Mouse (Mus musculus) limb, embryonic 13.5 days (tissue): Measurements from ENCODE around the gene Ankrd17. TPM values are rescaled to one million over a fixed set of nuclear protein-coding genes. Genes with fewer than 3 reads are reported as not detected.

Experiments
- ATAC-seq: fragments of 200-750 bp; cut with Nextera tagmentation; 2 replicates; pipeline ENCODE4 v1.8.0; 2017; ENCODE audit warnings: low read depth, moderate number of reproducible peaks, moderate TSS enrichment; ENCODE audit not compliant: low FRiP score
- H3K27ac ChIP-seq: fragments of 300-500 bp; sonication (generic); 2 replicates; pipeline ENCODE4 v1.5.1; 2015; ENCODE audit warnings: inconsistent platforms, mild to moderate bottlenecking, moderate library complexity
- H3K27me3 ChIP-seq: fragments of 300-500 bp; sonication (generic); 2 replicates; pipeline ENCODE4 v1.6.1; 2015; ENCODE audit warnings: mild to moderate bottlenecking, inconsistent platforms
- H3K36me3 ChIP-seq: fragments of 300-500 bp; sonication (generic); 2 replicates; pipeline ENCODE4 v1.6.1; 2015; ENCODE audit warnings: inconsistent platforms, mild to moderate bottlenecking, moderate library complexity
- H3K4me1 ChIP-seq: fragments of 300-500 bp; sonication (generic); 2 replicates; pipeline ENCODE4 v1.6.1; 2015; ENCODE audit warnings: inconsistent platforms
- H3K4me2 ChIP-seq: fragments of 300-500 bp; sonication (generic); replicated peaks from 2 replicates; pipeline ENCODE4 v1.6.1; 2015; ENCODE audit warnings: inconsistent platforms, mild to moderate bottlenecking, moderate library complexity
- H3K4me3 ChIP-seq: fragments of 300-500 bp; sonication (generic); 2 replicates; pipeline ENCODE4 v1.5.1; 2015; ENCODE audit warnings: moderate library complexity, mild to moderate bottlenecking, inconsistent platforms
- H3K9ac ChIP-seq: fragments of 300-500 bp; sonication (generic); 2 replicates; pipeline ENCODE4 v1.6.1; 2015; ENCODE audit warnings: mild to moderate bottlenecking, inconsistent platforms
- H3K9me3 ChIP-seq: fragments of 300-500 bp; sonication (generic); 2 replicates; pipeline ENCODE4 v1.6.1; 2016; ENCODE audit warnings: inconsistent platforms
- WGBS: fragments of 180-500 bp; shearing (Covaris S2); methylation state at CpG from one replicate; pipeline ENCODE4 v1.1.7; 2015; 5-methylcytosine and 5-hydroxymethylcytosine counted together
- polyA plus RNA-seq: library from polyadenylated mRNA; unstranded; fragments of >200 nt; fragmentation: Nextera tagmentation; extraction: Ambion mirVana; gene quantifications from 2 replicates; pipeline ENCODE4 v1.2.1, GENCODE M21; 2015

Gene Ankrd17
- polyA plus RNA-seq, 1 experiment from 2014 or later: 25.0 TPM

- peak overlapping the region; percentile 77 for H3K4me2 ChIP-seq
- H3K9ac ChIP-seq: peak overlapping the region; percentile 98
- no peaks in the 10 kb centered on the region for H3K36me3 ChIP-seq
- H3K4me3 ChIP-seq: peak overlapping the region; percentile 93
- H3K27ac ChIP-seq: peak overlapping the region; percentile 100
- H3K4me1 ChIP-seq: peaks cover 21% of the 10 kb centered on the region
- no peaks in the 10 kb centered on the region for H3K27me3 ChIP-seq
- no peaks in the 10 kb centered on the region for H3K9me3 ChIP-seq
- ATAC-seq: peak; percentile 6
- WGBS: 0% methylated on average over 56 of the region's 61 CpGs
These were observed 1.0 kb downstream of the Ankrd17 start for GRCm38 (mm10) chr5:90365141-90365951.

DNA sequence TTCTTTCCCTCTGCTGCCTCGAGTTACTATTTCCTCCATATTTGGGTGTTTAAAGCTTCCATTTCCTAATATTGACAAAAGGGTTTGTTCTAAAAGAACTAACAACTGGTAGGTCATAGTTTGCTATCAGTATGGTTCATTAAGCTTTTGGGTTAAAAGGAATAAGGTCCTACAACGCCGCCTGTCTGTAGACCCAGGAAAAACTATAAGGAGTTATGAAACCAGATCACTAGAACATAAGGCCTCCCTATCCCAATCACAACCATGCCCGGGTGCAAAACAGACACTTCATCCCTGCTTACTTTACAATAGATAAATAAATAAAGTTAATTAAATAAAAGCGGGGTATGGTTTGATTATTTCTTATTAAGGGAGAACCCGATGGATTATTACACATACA is 1.9 kb downstream of the Ankrd17 start:
- Histone ChIP-seq H3K4me3 (peak overlapping the region; percentile 93), H3K4me1 (peaks cover 21% of the 10 kb centered on the region), H3K9ac (peak overlapping the region; percentile 98), H3K27ac (no peak overlapping the region), H3K27me3 (no peaks in the 10 kb centered on the region), H3K4me2 (peak overlapping the region; percentile 77), H3K9me3 (no peaks in the 10 kb centered on the region), H3K36me3 (peaks cover 7% of the 10 kb centered on the region; the same call in 1 of the 2 replicates)
- WGBS: 2% methylated on average over 6 of the region's 6 CpGs
- ATAC-seq: no peak

DNA sequence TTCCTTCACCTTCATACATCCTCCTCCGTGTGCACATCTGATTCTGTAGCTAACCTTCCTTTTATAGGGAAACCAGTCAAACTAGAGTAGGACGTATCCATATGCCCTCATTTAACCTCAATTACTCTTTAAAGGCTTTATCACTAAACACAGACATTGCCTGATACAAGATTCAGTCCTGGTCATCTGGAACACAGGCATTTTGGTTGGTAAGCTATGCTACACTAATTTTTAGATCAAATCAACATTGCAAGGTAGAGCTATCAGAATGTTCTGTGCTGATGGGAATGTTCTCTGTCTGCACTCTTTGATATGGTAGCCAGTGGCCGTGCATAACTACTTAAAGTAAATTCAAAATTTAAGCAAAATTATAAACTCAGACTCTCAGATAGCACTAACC is 10.6 kb downstream of the Ankrd17 start:
- H3K4me3 ChIP-seq: no peak overlapping the region
- no peaks in the 10 kb centered on the region for H3K9me3 ChIP-seq
- no peak for ATAC-seq
- 87% methylated on average over 3 of the region's 3 CpGs for WGBS
- no peaks in the 10 kb centered on the region for H3K4me1 ChIP-seq
- no peaks in the 10 kb centered on the region for H3K27me3 ChIP-seq
- peaks cover 26% of the 10 kb centered on the region for H3K36me3 ChIP-seq
- H3K9ac ChIP-seq: no peak overlapping the region
- no peak overlapping the region for H3K27ac ChIP-seq
- H3K4me2 ChIP-seq: no peak overlapping the region

DNA sequence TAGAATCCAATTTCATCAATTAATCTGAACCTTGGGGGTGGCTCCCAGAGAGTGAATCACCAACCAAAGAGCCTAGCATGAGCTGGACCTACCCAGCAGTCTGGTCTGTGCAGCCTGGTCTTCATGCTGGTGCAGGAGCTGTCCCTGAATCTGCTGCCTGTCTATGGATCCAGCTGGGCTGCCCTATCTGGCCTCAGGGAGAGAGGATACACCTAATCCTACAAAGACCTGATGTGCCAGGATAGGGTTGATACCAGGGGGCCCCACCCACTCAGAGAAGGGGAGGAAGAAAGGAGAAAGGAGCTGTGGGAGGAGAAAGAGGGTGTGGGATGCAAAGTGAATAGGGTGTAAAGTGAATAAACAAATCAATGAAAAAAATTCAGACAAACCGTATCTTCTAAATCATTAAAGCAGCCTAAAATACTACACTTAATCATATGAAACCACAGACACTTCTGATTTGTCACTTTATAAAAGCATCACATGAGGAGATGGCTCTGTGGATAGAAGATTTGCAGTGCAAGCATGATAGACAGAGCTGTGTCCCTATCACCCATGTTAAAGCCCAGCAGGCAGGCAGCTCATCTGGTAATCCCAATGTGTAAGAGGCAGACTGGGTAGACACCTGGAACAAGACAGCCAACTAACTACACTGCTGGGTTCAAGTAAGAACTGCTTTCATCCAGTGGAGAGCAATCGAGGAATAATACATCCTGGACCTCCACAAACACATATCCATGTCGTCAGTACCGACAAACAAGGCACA is 12.6 kb downstream of the Ankrd17 start:
- H3K27me3 ChIP-seq: no peaks in the 10 kb centered on the region
- H3K27ac ChIP-seq: no peak overlapping the region
- H3K9ac ChIP-seq: no peak overlapping the region
- H3K4me1 ChIP-seq: no peaks in the 10 kb centered on the region
- H3K4me2 ChIP-seq: no peak overlapping the region
- H3K36me3 ChIP-seq: peaks cover 17% of the 10 kb centered on the region
- no peaks in the 10 kb centered on the region for H3K9me3 ChIP-seq
- 95% methylated on average over 4 of the region's 4 CpGs for WGBS
- ATAC-seq: no peak
- no peak overlapping the region for H3K4me3 ChIP-seq

DNA sequence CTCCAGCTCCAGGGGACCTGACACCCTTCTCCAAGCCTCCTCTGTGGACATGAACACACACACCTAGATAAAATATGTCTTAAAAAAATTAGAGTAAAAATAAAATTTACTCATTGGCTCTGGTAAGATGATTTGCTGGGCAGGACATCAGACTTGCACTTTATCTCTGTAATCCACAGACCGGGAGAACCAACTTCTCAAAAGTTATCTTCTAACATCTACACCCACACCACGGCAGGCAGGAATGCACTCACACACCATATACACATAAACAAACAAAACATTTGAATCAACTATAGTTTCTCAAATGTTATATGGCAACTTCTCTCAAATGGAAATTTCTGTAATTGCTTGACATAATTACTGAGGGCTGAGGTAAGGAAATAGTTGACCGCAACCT is 19.5 kb downstream of the Ankrd17 start:
- H3K4me2 ChIP-seq: no peak overlapping the region
- ATAC-seq: no peak
- no peak overlapping the region for H3K9ac ChIP-seq
- no peaks in the 10 kb centered on the region for H3K9me3 ChIP-seq
- WGBS: 93% methylated on average over 3 of the region's 3 CpGs
- H3K27me3 ChIP-seq: no peaks in the 10 kb centered on the region
- no peaks in the 10 kb centered on the region for H3K4me1 ChIP-seq
- no peak overlapping the region for H3K4me3 ChIP-seq
- peaks cover 8% of the 10 kb centered on the region; the same call in 1 of the 2 replicates for H3K36me3 ChIP-seq
- no peak overlapping the region for H3K27ac ChIP-seq

- Histone ChIP-seq H3K4me1 (peaks cover 23% of the 10 kb centered on the region), H3K36me3 (no peaks in the 10 kb centered on the region), H3K9me3 (no peaks in the 10 kb centered on the region), H3K4me2 (no peak overlapping the region), H3K9ac (no peak overlapping the region), H3K27ac (no peak overlapping the region), H3K4me3 (no peak overlapping the region), H3K27me3 (no peaks in the 10 kb centered on the region)
- 70% methylated on average over 4 of the region's 4 CpGs for WGBS
- ATAC-seq: no peak
These were observed 25.5 kb downstream of the Ankrd17 start for GRCm38 (mm10) chr5:90340847-90341246.

- H3K27ac ChIP-seq: no peak overlapping the region
- peak overlapping the region; percentile 20; the same call in 1 of the 2 replicates for H3K4me3 ChIP-seq
- 86% methylated on average over 1 of the region's 1 CpGs for WGBS
These were observed 26.4 kb downstream of the Ankrd17 start for GRCm38 (mm10) chr5:90339953-90340343.

DNA sequence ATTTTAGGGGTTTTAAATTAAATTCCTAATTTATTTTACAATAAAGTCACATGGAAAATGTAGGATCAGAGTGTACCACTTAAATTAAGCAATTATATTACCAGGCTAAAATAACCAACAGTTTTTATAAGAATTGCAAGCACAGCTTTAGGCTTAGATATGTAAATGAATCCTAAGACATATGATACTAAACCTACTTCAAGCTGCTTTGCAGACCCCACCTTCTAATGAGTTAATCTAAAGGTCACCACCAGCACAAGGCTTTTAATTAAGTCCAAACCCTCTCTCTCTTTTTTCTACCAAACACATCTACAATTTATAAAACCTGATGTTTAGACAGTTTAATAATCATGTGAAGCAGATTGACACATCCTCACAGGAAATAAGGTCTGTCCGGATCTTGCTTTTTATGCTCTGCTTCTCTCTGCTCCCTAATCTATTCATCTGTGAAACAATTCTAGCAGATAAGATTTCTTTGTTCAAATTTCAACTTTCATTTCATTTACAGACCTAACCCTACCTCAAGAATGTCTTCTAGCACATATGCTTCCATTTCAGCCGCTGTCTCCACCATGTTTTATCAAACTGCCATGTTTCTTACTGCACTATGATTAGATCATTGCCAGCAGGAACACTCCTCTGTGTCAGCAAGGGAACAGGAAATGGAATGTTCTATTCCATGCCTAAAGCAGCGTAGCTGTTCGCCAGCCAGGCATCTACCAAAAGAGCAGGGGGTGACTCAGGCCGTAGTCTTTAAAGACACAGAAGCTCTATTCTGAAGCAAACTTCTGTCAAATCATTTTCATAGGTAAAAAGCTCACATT is 27.0 kb downstream of the Ankrd17 start:
- H3K9ac ChIP-seq: peak overlapping the region; percentile 35; the same call in 1 of the 2 replicates
- no peaks in the 10 kb centered on the region for H3K27me3 ChIP-seq
- peak overlapping the region; percentile 20 for H3K4me3 ChIP-seq
- 24% methylated on average over 5 of the region's 5 CpGs for WGBS
- peak overlapping the region; percentile 46 for H3K4me2 ChIP-seq
- no peaks in the 10 kb centered on the region for H3K36me3 ChIP-seq
- peaks cover 23% of the 10 kb centered on the region for H3K4me1 ChIP-seq
- no peaks in the 10 kb centered on the region for H3K9me3 ChIP-seq
- no peak overlapping the region for H3K27ac ChIP-seq
- peak; percentile 69; the same call in 1 of the 2 replicates for ATAC-seq

More at GRCm38 (mm10) chr5:90339953-90340343, 26.4 kb downstream of the Ankrd17 start:
- Histone ChIP-seq H3K36me3 (no peaks in the 10 kb centered on the region), H3K4me2 (peak overlapping the region; percentile 46; the same call in 1 of the 2 replicates), H3K9ac (no peak overlapping the region), H3K9me3 (no peaks in the 10 kb centered on the region), H3K4me1 (peaks cover 23% of the 10 kb centered on the region), H3K27me3 (no peaks in the 10 kb centered on the region)
- no peak for ATAC-seq

GRCm38 (mm10) chr5:90338177-90339091 is 27.9 kb downstream of the Ankrd17 start:
- Histone ChIP-seq H3K27ac (no peak overlapping the region), H3K4me1 (peaks cover 23% of the 10 kb centered on the region), H3K4me3 (no peak overlapping the region), H3K4me2 (no peak overlapping the region), H3K9me3 (no peaks in the 10 kb centered on the region), H3K27me3 (no peaks in the 10 kb centered on the region), H3K36me3 (no peaks in the 10 kb centered on the region), H3K9ac (no peak overlapping the region)
- no peak for ATAC-seq
- WGBS: 66% methylated on average over 7 of the region's 7 CpGs

GRCm38 (mm10) chr5:90332478-90332877 is 33.9 kb downstream of the Ankrd17 start:
- Histone ChIP-seq H3K4me2 (no peak overlapping the region), H3K4me3 (no peak overlapping the region), H3K27me3 (no peaks in the 10 kb centered on the region), H3K27ac (no peak overlapping the region), H3K9me3 (no peaks in the 10 kb centered on the region), H3K36me3 (no peaks in the 10 kb centered on the region), H3K9ac (no peak overlapping the region), H3K4me1 (no peaks in the 10 kb centered on the region)
- no peak for ATAC-seq
- 94% methylated on average over 2 of the region's 2 CpGs for WGBS

GRCm38 (mm10) chr5:90331071-90331470 is 35.3 kb downstream of the Ankrd17 start:
- ATAC-seq: no peak
- 83% methylated on average over 1 of the region's 1 CpGs for WGBS
- Histone ChIP-seq H3K4me1 (peaks cover 3% of the 10 kb centered on the region; the same call in 1 of the 2 replicates), H3K9ac (no peak overlapping the region), H3K27ac (no peak overlapping the region), H3K36me3 (no peaks in the 10 kb centered on the region), H3K9me3 (no peaks in the 10 kb centered on the region), H3K4me2 (no peak overlapping the region), H3K27me3 (no peaks in the 10 kb centered on the region), H3K4me3 (no peak overlapping the region)
